Mouse (Mus musculus): Measurements from ENCODE around the gene Zfp865. TPM values are rescaled to one million over a fixed set of nuclear protein-coding genes. Genes with fewer than 3 reads are reported as not detected.
"Not testable (repeated sequence)": the region's sequence is repeated elsewhere in the genome, so short reads cannot be mapped to it uniquely, and the experiment has no call there.

Gene Zfp865
- polyA plus RNA-seq, 1 experiment from 2014 or later: 1.3 TPM

DNA sequence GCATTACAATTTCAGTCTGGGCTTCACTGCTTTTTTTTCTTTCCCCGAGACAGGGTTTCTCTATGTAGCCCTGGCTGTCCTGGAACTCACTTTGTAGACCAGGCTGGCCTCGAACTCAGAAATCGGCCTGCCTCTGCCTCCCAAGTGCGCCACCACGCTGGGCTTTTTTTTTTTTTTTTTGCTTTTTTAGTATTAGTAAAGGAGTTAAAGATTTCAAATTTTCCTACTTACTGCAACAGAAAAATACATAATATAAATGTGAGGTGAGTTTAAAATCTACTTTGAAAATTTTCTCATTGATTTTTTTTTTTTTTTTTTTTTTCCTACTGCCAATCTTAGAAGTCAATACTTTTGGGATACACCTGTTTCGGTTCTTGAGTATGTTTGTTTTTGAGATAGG, 44.7 kb downstream of the Zfp865 start:
- WGBS (ENCODE audit: insufficient replicate concordance): 82% methylated on average over 6 of the region's 6 CpGs
- 0 out of 2 replicates have a peak overlapping the region, but pooled peaks have one; percentile 0 for H3K27ac ChIP-seq (replicated peaks)

DNA sequence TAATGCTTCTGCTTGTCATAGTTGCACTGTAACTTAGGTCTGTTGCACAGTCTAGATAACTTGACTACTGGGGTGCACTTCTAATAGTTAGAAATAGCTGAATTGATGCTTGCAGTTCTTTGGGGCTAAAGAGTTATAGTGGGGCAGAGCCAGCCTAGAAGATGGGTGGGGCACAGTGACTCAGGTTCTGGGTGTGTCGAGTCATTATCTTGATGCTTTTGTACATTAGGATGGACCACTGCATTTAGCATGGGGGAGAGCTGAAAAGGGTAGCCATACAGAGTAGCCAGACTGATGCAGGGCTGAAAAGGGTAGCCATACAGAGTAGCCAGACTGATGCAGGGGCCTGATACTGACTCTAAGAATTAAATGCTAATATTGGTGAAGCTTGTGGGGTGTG, 53.4 kb downstream of the Zfp865 start:
- peak overlapping the region; percentile 27; the same call in 1 of the 2 replicates for H3K9ac ChIP-seq
- peak overlapping the region; percentile 56 for H3K4me2 ChIP-seq
- H3K27ac ChIP-seq (replicated peaks): peak overlapping the region; percentile 85

More for the DNA sequence above, 44.7 kb downstream of the Zfp865 start:
- peak overlapping the region; percentile 83; the same call in 1 of the 2 replicates for H3K4me3 ChIP-seq (replicated peaks)
- H3K4me2 ChIP-seq: peak overlapping the region; percentile 98; the same call in 1 of the 2 replicates
- no peaks in the 10 kb centered on the region for H3K9me3 ChIP-seq (replicated peaks)
- no peak overlapping the region; the same call in 1 of the 2 replicates for H3K9ac ChIP-seq
- peaks cover 55% of the 10 kb centered on the region for H3K4me1 ChIP-seq (replicated peaks)
- peaks cover 48% of the 10 kb centered on the region for H3K36me3 ChIP-seq (replicated peaks)
- no peak for ATAC-seq (ENCODE audit: insufficient read depth)
- no peaks in the 10 kb centered on the region for H3K27me3 ChIP-seq

GRCm38 (mm10) chr7:5074984-5075383, 54.8 kb downstream of the Zfp865 start:
- ATAC-seq (ENCODE audit: insufficient read depth): no peak
- H3K27ac ChIP-seq (replicated peaks): peak overlapping the region; percentile 85; the same call in 1 of the 2 replicates
- H3K9ac ChIP-seq: no peak overlapping the region
- H3K36me3 ChIP-seq (replicated peaks): peaks cover 92% of the 10 kb centered on the region
- WGBS (ENCODE audit: insufficient replicate concordance): 91% methylated on average over 5 of the region's 5 CpGs
- H3K4me2 ChIP-seq: no peak overlapping the region
- no peaks in the 10 kb centered on the region for H3K9me3 ChIP-seq (replicated peaks)
- peaks cover 78% of the 10 kb centered on the region for H3K4me1 ChIP-seq (replicated peaks)
- H3K27me3 ChIP-seq: no peaks in the 10 kb centered on the region
- no peak overlapping the region for H3K4me3 ChIP-seq (replicated peaks)

More for the DNA sequence above, 53.4 kb downstream of the Zfp865 start:
- Histone ChIP-seq H3K9me3 (replicated peaks) (no peaks in the 10 kb centered on the region), H3K27me3 (no peaks in the 10 kb centered on the region), H3K4me3 (replicated peaks) (peak overlapping the region; percentile 17), H3K4me1 (replicated peaks) (peaks cover 70% of the 10 kb centered on the region), H3K36me3 (replicated peaks) (peaks cover 98% of the 10 kb centered on the region)
- peak; percentile 71 for ATAC-seq (ENCODE audit: insufficient read depth)
- WGBS (ENCODE audit: insufficient replicate concordance): 0% methylated on average over 1 of the region's 1 CpGs

GRCm38 (mm10) chr7:5076931-5077330, 56.8 kb downstream of the Zfp865 start:
- no peak for ATAC-seq (ENCODE audit: insufficient read depth)
- Histone ChIP-seq H3K4me1 (replicated peaks) (peaks cover 80% of the 10 kb centered on the region), H3K27me3 (no peaks in the 10 kb centered on the region), H3K4me3 (replicated peaks) (no peak overlapping the region), H3K36me3 (replicated peaks) (peaks cover 73% of the 10 kb centered on the region), H3K4me2 (peak overlapping the region; percentile 27; the same call in 1 of the 2 replicates), H3K9ac (no peak overlapping the region), H3K27ac (replicated peaks) (peak overlapping the region; percentile 76), H3K9me3 (replicated peaks) (no peaks in the 10 kb centered on the region)
- 45% methylated on average over 2 of the region's 2 CpGs for WGBS (ENCODE audit: insufficient replicate concordance)

DNA sequence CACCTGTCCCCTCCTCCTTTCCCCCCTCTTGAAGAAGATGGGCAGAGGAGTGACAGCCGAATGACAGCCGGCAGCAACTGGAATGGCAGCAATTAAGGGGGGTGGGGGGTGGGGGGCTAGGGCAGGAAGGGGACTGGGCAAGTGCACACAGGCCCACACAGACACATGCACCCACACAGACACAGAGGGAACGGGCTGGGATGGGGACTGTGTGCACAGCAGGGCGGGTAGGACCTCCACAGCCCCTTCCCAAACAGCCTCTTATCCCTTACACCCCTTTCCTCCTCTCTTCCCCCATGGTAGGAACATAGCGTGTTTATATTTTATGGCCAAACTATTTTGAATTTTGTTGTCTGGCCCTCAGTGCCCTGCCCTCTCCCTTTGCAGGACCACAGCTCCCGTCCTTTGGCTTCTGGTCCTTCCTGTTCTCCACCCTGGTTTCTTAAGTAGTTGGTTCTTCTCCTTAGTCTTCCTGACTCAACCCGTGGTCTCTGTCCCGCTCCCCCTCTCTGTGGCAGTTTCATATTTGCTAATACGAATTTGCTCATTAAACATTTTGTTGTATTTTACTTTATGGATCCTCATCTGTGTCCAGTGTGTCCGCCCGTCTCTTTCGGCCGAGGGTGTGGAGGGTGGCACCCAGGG, 59.3 kb downstream of the Zfp865 start:
- not testable (repeated sequence) for H3K27me3 ChIP-seq; ATAC-seq (ENCODE audit: insufficient read depth); H3K9ac ChIP-seq; H3K9me3 ChIP-seq (replicated peaks)
- peak overlapping the region; percentile 86 for H3K4me2 ChIP-seq
- H3K4me3 ChIP-seq (replicated peaks): peak overlapping the region; percentile 95
- H3K36me3 ChIP-seq (replicated peaks): peaks cover 70% of the 10 kb centered on the region
- WGBS (ENCODE audit: insufficient replicate concordance): 39% methylated on average over 11 of the region's 13 CpGs
- peaks cover 78% of the 10 kb centered on the region for H3K4me1 ChIP-seq (replicated peaks)
- peak overlapping the region; percentile 93 for H3K27ac ChIP-seq (replicated peaks)

DNA sequence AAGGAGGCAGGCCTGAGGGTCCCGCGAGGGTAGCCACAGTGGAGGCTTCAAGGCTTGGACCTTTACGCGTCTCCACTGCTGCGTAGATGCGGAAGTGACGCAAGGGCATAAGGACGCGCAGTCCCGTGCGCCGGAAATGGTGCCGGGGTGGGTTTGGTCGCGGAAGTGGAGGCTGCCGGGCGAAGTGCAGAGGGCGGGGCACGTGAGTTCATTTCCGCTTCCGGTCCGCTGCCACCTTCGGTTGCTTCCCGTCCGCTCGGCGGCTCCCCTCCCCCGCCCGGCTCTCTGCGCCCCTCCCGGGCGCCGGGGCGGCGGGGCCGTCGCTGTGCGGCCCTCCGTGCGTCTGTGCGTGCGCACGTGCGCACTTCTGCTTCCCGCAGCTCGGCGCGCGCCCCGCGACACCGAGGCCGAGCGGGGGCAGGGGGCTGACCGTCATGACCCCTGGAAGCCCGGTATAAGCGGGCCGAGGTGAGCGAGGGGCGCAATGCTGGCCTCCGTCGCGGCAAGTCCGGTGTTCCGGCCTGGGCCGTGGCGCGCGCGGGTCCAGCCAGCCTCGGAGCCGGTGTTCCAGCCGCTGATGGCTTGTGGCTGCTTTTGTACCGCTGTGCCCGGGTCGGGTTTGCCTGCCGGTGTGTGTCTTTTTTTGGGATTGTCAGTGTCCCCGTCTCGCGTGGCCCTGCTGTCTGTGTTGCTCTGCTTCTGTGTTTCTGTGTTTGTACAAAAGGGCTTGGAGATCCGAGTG, 60.0 kb downstream of the Zfp865 start, which contains the start of gene Epn1:
Gene Epn1, plus strand, starts transcription at position 226 of the 742 bp plus-strand sequence.
- peaks cover 78% of the 10 kb centered on the region for H3K4me1 ChIP-seq (replicated peaks)
- no peaks in the 10 kb centered on the region for H3K27me3 ChIP-seq
- WGBS (ENCODE audit: insufficient replicate concordance): under 1% methylated on average over 81 of the region's 81 CpGs
- H3K9me3 ChIP-seq (replicated peaks): no peaks in the 10 kb centered on the region
- H3K4me3 ChIP-seq (replicated peaks): peak within 1 kb of the TSS; percentile 95
- ATAC-seq (ENCODE audit: insufficient read depth): peak; percentile 86
- peaks cover 70% of the 10 kb centered on the region for H3K36me3 ChIP-seq (replicated peaks)
- H3K4me2 ChIP-seq: peak within 1 kb of the TSS; percentile 86
- peak within 1 kb of the TSS; percentile 93 for H3K27ac ChIP-seq (replicated peaks)
- H3K9ac ChIP-seq: peak within 1 kb of the TSS; percentile 98

DNA sequence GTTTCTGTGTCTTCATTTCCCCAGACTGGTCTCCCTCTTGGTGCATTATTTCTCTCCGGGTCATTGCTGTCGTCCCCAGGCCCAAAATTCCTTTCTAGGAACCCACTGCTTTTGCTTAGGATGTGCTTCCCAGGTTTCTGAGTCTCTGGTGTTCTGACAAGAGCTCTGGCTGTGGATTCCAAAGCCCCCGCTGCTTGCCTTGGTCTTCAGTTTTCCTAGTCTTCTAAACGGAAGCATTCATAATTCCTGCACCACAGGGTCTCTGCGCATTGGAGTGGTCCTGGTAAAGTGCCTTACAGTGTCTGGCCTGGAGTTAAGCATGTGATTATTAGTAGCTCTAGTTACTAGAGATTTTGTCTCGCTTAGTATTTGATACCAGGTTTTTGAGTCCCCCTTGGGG, 60.6 kb downstream of the Zfp865 start:
- peaks cover 79% of the 10 kb centered on the region for H3K4me1 ChIP-seq (replicated peaks)
- H3K4me3 ChIP-seq (replicated peaks): peak overlapping the region; percentile 95
- peak overlapping the region; percentile 86 for H3K4me2 ChIP-seq
- ATAC-seq (ENCODE audit: insufficient read depth): no peak
- no peaks in the 10 kb centered on the region for H3K9me3 ChIP-seq (replicated peaks)
- H3K36me3 ChIP-seq (replicated peaks): peaks cover 71% of the 10 kb centered on the region
- H3K27me3 ChIP-seq: no peaks in the 10 kb centered on the region
- WGBS (ENCODE audit: insufficient replicate concordance): 5% methylated on average over 6 of the region's 6 CpGs
- peak overlapping the region; percentile 93 for H3K27ac ChIP-seq (replicated peaks)
- peak overlapping the region; percentile 98 for H3K9ac ChIP-seq

DNA sequence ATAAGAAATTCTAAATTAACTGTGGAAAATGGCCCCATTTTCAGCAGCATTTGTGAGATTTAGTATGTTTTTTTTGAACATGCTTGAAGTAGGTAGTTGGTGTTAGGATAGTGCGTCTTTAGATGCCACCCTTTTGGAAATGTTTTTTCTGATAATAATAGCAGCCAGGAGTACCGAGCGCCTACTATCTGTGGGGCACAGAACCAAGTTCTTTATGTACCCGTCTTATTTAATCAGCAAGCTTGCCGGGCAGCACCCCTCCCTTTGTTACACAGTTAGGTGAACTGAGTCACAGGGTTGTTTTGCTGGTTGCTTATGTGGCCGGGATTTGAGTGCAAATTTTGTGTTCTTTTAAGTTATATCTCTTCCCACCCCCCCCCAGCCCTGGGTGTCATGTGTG, 61.1 kb downstream of the Zfp865 start:
- Histone ChIP-seq H3K4me1 (replicated peaks) (peaks cover 79% of the 10 kb centered on the region), H3K36me3 (replicated peaks) (peaks cover 72% of the 10 kb centered on the region), H3K9me3 (replicated peaks) (no peaks in the 10 kb centered on the region), H3K27ac (replicated peaks) (peak overlapping the region; percentile 93), H3K4me3 (replicated peaks) (peak overlapping the region; percentile 95), H3K4me2 (peak overlapping the region; percentile 86), H3K27me3 (no peaks in the 10 kb centered on the region), H3K9ac (peak overlapping the region; percentile 98)
- 11% methylated on average over 6 of the region's 6 CpGs for WGBS (ENCODE audit: insufficient replicate concordance)
- peak; percentile 55 for ATAC-seq (ENCODE audit: insufficient read depth)

DNA sequence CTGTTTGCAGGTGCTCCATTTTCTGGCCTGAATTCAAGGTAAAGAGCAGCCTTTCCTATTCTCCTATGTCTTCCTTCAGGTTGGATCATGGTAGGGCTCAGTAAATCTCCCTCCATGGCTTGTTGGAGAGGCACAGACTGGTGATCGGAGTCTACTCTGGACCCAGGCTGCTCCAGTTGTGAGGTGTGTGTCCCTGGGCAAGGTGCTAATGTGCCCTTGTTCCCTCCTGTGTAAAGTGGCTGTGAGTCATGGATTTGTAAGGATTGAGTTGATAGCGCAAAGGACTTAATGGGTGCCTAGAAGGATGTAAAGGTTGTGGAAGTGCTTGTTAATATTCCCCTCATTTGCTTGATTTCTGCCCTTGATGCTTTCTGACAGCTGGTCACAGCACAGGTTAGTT, 61.8 kb downstream of the Zfp865 start:
- H3K27me3 ChIP-seq: no peaks in the 10 kb centered on the region
- peaks cover 72% of the 10 kb centered on the region for H3K36me3 ChIP-seq (replicated peaks)
- H3K9me3 ChIP-seq (replicated peaks): no peaks in the 10 kb centered on the region
- peak overlapping the region; percentile 98 for H3K9ac ChIP-seq
- ATAC-seq (ENCODE audit: insufficient read depth): no peak
- 81% methylated on average over 2 of the region's 2 CpGs for WGBS (ENCODE audit: insufficient replicate concordance)
- peaks cover 78% of the 10 kb centered on the region for H3K4me1 ChIP-seq (replicated peaks)
- peak overlapping the region; percentile 95 for H3K4me3 ChIP-seq (replicated peaks)
- H3K4me2 ChIP-seq: peak overlapping the region; percentile 86
- peak overlapping the region; percentile 93 for H3K27ac ChIP-seq (replicated peaks)

- Histone ChIP-seq H3K27me3 (no peaks in the 10 kb centered on the region), H3K27ac (replicated peaks) (peak overlapping the region; percentile 39; the same call in 1 of the 2 replicates), H3K9ac (no peak overlapping the region), H3K4me1 (replicated peaks) (peaks cover 79% of the 10 kb centered on the region), H3K4me2 (peak overlapping the region; percentile 35), H3K9me3 (replicated peaks) (no peaks in the 10 kb centered on the region), H3K36me3 (replicated peaks) (peaks cover 72% of the 10 kb centered on the region), H3K4me3 (replicated peaks) (no peak overlapping the region)
- 74% methylated on average over 18 of the region's 18 CpGs for WGBS (ENCODE audit: insufficient replicate concordance)
- ATAC-seq (ENCODE audit: insufficient read depth): no peak
Observed at GRCm38 (mm10) chr7:5083325-5084105, 63.3 kb downstream of the Zfp865 start.
